14 mouse cellular contexts compared by ENCODE assay signal in genomic region chr2:157838206-157838923, GRCm38 (mm10).
DNase-seq lines count a peak whose midpoint lies in the region; TF ChIP-seq lines count a peak whose summit lies in the region.
"Had no signal": no experiment of that assay in that cellular context is flagged by ENCODE, and none has a peak within 500 bp of the region (broad histone marks: within the 10 kb centered on the region; RNA-seq: fewer than 3 reads in every experiment).

No protein-coding gene starts in this region.

- no peak for TF ChIP-seq CTCF in gastrocnemius, adult 2 months (IDR thresholded peaks at IDR 0.05)

- peak overlapping the region; percentile 67; the same call in 1 of the 2 replicates for H3K27ac ChIP-seq in gastrocnemius, adult 2 months
- H3K27ac ChIP-seq: embryonic facial prominence, embryonic 15.5 days; heart, embryonic 10.5 days; limb, embryonic 12.5 days had no signal

- no peak overlapping the region for H3K4me3 ChIP-seq in gastrocnemius, adult 2 months
- H3K4me3 ChIP-seq: embryonic facial prominence, embryonic 15.5 days; heart, embryonic 10.5 days; limb, embryonic 12.5 days had no signal

- DNase-seq in gastrocnemius, adult 2 months, result no peak
- no peak for DNase-seq in gastrocnemius, postnatal 4 days (ENCODE audit: low spot score in 2 of 2)
- peak; percentile 39 for DNase-seq in lung, postnatal 36 days
- no peak for DNase-seq in lung, postnatal 14 days
- DNase-seq in ZHBTc4 (ENCODE audit: low read depth, low spot score), result peak; percentile 65
- DNase-seq in layer of hippocampus, postnatal 36 days, result peak; percentile 34 to 49
- DNase-seq in ovary, adult 18-20 months (ENCODE audit: low spot score), result no peak
- DNase-seq in embryo, embryonic 9.5 days (ENCODE audit: extremely low spot score), result no peak
- DNase-seq: cerebellum, adult 9-10 months; kidney, postnatal 36 days; spleen, adult 18-20 months had no signal

- intact Hi-C loops in gastrocnemius, adult 2 months (cut with DNase I), result no loop called here

Comparison
In these comparisons a context has a peak if more than half of its experiments do, and no peak if none do; other contexts are left out.
1. DNase-seq: peak in lung, postnatal 36 days (single experiment), ZHBTc4 (single experiment) and layer of hippocampus, postnatal 36 days (2 of 2); none in gastrocnemius, adult 2 months (single experiment), gastrocnemius, postnatal 4 days (0 of 2), lung, postnatal 14 days (single experiment), ovary, adult 18-20 months (single experiment) and embryo, embryonic 9.5 days (single experiment).